Mouse (Mus musculus) frontal cortex, postnatal 25 days (tissue): ENCODE results near the gene Barhl2.

Experiments
- DNase-seq, 2 experiments: peaks; one replicate each; pipeline ENCODE4 v3.0.0; 2022; ENCODE audit warnings: low spot score in 2 of 2

Barhl2 gene

DNA sequence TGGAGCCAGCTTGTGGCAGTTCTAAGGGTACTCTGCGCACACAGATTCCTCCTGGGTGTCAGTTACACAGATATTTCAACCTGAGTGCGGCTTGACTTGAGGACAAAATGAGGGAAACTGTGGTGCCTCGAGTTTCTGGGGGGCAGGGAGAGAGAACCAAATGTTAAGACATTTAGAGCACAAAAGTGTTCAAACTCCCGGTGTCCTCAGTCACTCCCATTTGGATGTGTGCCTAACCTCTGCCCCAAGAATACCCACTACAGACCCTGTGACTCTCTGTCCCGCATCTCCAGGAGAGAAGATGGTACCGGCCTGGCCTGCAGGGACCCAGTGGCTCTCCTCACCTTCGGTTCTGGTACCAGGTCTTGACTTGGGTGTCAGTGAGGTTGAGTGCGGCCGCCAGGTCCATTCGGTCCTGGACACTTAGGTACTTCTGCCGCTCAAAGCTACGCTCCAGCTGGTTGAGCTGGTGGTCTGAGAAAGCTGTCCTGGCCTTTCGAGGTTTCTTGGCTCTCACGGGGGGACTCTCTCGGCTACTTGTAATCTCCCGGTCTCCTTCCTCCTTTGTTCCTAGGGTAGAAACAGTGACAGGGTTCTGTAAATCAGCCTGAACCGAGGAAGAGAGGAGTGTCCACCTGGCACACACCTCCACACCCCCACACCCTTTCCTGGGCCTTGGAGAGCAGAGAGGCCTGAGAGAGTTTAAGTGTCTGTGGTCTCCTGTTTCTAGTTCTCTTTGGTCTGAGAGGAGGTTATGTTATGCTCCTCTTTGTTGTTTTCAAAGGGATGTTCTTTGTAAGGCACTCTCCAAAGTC is 2.7 kb downstream of the Barhl2 start:
- DNase-seq: no peak

DNA sequence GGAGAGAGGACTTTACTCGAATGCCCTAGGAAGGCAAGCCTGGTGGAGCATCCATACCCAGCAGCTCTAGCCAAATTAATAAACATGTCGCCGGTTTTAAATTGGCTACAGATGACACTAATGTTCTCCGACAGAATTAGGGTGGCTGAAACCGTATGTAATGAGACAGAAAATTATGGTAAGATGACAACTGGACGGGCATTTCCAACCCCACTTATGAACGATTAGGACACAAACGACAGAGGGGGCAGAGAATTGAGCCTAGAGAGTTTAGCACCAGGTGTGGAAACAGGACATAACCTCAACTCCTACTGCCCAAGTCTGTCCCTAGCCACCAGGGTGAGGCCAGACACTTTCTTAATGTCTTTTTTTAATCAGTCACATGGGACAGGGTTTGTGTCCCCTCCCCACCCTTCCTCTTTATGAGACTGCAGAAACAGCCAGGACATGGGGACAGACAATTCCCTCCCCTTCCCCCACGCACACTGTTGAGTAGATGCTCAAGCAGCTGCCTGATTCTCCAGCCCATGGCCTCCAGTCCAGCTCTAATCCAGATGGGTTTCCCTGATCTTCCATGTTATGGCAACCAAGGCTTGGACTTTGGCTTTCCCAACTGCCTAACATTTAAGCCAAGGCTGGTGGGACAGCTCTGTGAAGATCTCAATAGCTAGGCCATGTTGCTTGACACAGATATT is 3.4 kb downstream of the Barhl2 start:
- DNase-seq: no peak

DNA sequence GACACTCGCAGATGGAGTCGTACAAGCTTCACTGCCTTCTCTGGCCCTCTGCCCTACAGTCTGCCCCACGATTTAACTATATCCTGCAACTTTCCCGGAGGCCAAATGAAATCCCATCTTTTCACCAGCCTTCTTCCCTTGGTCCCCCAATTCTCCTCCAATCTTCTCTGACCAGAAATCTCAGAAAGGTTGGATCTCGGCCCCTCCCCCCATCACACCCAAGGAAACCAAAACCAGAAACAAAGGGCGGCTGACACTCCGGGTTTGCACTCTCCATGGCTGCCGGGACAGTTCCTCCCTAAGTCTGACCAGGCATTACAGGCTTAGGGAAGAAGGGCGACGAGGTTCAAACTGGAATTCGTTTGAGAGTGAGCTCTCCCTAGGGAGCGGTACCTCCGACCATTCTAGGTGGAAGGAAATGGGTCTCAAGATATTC is 4.1 kb downstream of the Barhl2 start:
- no peak for DNase-seq

DNA sequence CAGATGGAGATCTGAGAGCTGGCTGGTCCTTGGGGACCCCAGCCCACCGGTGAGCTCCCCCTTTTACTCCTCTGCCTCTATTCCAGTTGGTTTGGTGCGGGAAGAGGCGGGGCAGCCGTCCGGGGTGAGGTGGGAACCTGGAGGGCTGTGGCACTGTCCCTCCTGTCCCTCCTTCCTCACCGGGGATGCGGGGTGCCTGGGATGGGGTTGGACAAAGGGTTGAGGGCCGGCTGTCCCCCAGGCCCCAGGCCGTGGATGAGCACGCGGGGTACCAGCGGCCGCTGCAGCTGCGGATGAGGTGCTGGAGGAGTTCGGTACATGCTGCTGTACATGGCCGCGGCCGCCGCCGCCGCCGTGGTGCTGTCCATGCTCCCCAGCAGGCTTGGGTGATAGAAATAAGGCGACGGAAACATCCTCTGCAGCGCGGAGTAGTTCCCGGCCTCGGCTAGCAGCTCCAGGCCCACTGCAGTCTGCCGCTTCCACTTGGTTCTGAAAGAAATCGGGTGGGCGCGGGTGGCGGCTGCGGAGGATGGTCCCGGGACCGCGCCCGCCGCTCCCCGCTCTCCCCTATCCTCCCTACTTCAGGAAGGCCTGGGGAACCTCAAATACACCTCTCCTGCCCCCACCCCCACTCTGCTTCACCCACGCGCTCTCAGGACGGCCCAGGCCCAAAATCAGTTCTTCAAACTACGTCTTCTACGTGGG is 4.6 kb downstream of the Barhl2 start:
- DNase-seq: no peak

DNA sequence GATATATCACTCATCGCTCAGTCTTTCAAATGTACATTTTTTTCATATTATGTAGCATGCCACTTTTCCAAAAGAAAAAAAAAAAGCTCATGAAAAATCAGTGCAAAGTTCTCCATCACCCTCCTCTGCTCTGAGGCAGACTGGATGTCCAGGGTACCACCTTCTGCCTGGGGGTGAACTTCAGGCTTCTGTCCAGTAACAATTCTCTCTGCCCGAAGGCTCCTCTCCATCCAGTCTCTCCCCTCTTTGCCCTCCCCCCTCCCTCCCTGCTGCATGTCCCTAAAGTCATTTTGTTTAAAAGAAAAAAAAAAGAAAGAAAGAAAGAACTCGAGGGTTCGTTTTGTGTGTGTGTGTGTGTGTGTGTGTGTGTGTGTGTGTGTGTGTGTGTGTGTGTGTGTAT is 5.3 kb downstream of the Barhl2 start:
- DNase-seq: no peak

DNA sequence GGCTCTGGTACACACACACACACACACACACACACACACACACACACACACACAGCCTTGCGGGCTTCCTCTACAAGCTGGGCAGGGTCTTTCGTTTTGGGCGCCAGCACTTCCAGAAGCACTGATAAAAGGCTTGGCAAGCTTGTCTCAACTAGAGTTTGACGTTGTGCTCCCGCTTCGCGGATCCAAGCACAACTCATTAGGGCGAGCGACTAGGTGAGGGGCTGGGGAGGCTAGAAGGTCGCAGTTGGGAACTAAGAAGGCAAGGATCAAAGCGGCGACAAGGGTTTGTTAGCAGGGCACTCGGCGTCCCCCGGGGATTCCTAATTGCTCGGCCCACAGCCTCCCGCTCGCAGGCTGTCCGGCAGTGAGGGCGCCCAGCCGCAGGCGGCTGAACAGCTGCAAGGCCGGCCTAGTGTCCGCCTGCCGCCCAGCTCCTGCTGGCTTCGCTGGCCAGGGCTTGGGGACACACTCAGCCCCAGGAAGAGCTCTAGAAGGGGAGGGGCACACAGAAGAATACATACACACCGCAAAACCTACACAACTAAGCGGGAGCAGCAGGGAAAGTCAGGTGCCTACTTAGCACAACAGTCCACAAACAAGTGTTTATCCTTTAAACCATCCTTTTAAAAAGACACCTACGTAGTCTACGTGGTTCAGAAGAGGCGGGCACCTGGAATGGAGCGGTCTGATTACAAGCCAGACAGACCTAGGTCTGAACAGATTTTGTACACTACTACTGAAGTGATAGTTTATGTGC is 6.1 kb downstream of the Barhl2 start:
- no peak for DNase-seq

DNA sequence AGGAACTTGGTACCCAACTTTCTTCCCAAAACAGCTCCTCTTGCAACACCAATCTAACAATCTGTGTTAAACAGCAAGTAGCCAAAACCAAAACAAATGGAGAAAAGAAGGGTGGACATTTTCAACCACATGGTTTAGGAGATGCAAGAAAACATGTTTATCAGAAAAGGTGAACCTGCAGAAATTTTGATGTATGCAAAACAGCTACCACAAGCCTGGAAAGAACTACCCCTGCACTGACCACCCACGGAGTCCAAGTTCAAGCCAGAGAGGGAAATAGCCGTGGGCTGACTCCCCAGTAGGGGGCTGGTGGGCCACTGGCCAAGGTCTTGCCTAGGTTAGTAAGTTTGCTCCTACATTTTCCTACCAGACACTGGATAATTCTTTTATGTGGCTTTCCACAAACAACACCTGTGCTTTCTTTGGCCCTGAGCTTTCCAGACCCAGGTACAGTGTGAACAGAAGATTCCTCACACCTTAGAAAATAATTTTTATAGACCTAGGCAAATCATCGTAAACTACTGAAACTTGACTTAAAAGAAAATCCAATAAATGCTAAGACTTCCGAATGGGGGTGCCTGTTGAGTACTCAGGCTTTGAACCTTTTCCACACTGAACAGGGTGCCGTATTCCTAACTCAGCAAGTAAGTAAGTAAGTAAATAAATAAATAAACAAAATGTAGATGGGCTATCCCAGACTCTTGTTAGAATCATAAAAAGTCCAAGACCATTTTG is 7.4 kb downstream of the Barhl2 start:
- DNase-seq: no peak

DNA sequence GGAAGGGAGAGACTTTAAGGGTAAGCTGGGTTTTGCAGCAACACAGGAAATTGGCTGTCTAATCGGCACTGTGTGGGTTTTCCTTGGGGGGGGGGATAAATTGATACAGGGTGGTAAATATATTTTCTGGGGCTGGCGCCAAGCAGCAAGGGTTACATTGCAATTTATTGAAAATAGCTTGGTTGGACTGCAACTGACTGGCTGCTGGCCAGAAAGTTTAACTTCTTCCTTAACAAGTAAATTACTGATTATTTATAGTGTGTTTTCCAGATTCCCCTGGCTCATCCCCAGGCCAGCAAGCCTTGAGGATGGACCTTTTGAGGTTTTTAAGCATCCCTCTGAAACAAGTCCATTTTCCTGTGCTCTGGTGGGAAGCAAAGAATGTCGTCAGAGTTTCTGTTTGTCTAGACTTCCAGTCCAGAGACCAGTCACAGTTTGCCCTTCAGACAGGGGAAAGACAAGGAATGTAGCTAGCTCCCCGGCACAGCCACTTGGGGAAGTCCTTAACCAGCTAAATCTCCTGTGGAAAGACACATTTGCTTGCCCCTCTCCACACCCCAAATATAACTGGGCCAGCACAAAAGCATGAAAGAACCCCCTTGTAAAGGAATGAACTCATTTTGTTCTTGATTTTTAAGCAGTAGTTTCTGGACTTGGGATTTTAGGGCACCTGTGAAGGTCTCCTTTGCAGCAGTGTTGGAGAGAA is 8.1 kb downstream of the Barhl2 start:
- DNase-seq: no peak

DNA sequence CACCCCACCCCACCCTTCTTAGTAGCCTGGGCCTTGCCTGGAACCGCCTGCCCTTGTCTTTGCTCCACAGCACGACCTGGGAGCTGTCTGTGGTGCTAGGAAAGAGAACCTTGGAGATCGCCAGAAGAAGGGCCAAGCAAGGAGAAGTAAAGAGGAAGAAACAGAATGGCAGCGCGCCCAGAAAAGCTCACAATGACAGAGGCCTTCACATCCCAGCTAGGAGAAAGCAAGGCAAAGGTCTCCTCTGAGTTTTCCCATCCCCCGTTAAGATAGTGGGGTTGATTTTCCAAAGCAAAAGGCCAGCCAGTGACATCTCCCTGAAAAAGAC is 9.2 kb downstream of the Barhl2 start:
- no peak for DNase-seq

DNA sequence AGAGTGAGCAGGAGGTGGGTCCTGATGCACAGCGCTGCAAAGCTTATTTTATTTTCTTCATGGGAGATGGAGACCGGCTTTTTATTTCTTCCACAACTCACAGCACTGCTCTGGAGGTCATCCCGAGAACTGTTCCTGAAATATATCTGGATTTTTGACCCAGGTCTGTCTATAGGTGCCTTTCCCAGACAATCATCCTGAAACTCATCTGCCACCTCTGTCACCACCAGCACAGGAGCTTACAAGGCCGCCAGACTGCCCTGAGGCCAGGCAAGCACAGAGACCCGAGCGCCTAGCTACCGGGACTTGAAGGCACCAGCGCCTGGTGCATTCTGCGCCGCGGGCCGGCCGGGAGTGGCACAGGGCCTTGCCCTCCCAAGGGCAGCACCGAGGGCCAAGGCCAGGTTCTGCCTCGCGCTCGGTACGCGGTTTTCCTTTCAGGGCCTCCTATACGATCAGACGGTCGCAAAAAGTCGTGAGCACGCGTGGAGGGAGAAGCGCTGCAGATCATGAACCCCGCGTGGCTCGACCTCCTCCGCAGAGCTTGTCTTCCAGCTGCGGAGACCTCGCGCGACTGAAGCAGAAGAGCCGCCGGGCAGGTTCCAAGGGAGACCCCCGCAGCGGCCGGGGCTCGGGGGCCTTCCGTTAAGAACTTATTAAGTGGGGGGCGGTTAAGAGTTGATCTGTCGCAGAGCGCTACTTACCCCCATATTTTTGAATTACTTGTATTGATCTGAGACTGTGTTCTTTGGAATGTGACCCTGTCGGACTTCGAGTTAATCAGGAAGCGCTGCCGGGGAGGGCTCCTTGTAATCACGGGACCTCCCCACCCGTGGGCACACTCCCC is 9.8 kb downstream of the Barhl2 start:
- no peak for DNase-seq

DNA sequence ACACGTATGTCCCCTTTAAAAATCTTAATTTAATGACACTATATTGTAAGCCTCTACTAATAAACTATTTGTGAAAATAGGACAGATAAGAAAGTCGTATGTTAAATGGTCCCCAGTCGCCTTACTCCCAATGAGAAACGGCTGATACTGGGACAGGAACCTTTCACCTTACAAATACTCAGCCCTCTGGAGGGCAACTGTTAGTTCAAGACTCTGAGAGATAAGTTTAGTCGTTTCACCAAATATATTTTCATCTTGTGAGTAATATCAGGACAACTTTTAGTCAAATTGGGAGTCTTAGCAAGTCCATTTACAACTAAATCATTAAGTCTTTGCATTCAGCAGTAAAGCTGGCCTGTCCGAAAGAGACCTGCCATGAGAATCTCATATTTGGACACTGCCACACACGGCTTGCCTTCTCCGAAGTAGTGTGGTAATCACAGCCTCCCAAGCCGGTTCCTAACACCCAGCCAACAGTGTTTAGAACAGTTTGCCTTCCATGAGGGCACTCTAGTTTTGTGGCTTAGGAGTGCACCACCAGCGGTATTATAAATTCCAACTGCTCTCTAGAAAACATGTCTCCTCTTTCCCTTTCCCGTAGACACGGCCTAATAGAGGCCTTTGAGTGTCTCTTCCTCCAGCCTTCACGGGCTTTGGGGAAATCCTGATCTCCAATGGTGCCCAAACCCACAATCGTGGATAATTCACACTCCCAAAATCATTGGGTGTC is 10.7 kb downstream of the Barhl2 start:
- DNase-seq: no peak

DNA sequence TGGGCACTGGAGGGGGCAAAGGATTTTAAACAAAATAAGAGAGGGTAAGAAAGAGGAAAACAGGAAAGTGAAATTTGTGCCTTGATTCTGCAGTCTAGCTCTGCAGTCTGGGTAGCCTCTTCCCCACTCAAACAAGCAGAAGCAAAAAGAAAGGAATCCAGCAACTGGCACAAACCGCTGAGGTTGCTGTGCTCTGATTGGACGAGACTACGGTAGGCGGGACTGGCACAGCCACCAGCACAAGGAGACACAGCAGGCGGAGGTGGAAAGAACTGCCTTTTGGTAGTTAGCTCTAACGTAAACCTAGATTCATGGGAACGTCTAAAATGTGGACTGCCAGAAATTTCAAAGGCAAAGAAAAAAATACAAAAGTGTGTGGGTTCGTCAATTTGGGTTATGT is 11.4 kb downstream of the Barhl2 start:
- DNase-seq: no peak

DNA sequence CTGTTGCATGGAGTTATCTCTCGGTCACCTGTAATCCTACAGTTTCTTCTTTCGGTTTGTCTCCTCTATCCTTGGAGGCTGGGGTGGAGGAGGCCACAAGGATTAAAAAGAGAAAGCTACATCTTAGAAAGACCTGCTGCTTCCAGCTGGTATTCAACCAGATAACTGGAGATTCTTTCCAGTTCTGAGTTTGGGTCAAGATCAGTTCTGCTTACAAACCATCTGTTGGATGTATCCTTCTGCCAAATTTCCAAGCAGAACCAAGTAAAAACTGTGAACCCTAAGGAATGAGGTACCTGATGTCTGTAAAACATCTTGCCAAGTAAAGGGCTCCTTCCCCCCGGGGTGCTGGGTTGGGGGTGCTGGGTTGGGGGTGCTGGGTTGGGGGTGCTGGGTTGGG is 12.3 kb downstream of the Barhl2 start:
- no peak for DNase-seq

DNA sequence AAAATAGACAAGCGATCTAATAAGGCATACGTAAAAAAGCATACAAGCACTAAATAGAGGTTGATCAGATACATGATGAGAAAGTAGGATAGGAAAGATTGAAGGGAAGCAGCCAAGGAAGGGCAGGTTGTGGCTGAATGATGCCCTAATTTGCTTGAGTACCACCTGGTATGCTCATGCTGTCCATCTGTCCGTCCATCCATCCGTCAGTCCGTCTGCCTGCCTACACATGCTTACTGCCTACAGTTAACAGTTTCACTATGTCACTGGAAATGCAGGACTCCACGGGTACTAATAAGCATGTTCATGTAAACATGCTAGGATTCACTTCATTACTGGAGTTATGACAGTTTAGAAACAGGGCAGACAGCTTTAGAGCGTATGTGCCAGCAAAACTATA is 19.1 kb downstream of the Barhl2 start:
- DNase-seq: no peak

DNA sequence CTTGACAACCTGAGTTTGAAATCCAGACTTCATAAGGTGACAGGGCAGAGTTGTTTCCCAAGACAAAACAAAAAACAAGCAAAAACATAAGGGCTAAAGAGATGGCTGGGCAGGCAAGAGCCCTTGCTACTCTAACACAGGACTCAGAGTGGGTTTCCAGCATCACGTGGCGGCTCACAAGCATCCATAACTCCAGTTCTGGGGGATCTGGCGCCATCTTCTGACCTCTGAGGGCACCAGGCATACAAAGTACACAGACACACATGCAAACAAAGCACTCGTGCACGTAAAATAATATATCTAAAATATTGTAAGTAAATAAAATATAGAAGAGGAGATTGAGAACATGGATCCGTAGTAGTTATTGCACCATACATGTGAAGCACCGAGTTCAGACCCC is 31.9 kb downstream of the Barhl2 start:
- DNase-seq: no peak

DNA sequence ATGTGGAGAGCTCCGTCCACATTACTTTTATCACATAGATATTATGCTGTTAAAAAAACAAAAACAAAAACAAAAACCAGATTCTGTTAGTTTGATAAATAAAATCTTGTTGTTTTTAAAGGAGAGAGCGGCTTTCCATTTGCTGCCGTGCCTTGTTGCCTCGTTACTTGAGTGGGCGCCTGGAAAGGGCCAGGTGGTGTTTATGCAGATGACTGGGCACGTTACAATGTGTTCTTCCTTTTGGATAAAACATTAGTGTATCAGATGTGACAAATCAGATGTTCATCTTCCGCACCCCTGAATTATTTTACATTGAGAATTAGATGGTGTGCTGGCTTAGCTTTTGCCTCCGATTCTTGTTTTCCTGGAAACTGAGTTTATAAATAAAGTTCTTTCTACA is 37.1 kb downstream of the Barhl2 start:
- no peak for DNase-seq

DNA sequence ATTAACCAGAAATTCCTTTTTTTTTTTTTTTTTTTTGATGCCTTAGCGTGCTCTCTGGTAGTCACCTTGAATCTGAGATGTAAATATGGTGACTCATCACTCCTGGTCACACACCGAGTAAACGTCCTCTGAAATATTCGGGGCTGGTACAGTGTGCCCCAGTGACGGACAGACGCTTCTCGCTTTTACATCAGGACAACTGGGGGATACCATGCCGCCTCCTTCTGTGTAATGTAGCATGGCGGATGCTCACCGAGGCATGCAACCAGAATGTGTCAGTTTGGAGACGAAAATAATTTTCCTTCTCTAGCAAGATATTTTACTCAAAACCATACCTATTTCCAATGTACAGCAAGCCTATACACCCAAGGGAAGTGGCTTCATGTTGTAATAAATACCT is 37.6 kb downstream of the Barhl2 start:
- DNase-seq: no peak

DNA sequence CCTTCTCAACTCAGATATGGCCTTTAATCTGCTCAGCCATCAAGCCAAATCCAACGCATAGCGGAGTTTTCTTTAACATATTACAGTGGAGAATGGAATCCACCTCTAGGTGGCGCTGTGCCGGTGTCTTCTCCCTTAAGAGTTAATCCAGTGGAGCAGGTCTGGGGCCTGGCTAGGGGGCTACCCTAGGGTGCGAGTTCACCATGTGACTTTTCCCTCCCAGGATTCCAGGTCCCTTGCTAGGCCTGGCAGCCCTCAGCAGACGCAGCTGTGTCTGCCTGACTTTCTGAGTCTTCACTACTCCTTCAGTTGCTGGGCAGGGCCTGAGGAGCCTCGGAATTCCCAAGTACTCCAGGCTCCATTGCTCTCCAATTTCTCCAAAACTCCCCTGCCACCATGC is 40.8 kb downstream of the Barhl2 start:
- DNase-seq: no peak

DNA sequence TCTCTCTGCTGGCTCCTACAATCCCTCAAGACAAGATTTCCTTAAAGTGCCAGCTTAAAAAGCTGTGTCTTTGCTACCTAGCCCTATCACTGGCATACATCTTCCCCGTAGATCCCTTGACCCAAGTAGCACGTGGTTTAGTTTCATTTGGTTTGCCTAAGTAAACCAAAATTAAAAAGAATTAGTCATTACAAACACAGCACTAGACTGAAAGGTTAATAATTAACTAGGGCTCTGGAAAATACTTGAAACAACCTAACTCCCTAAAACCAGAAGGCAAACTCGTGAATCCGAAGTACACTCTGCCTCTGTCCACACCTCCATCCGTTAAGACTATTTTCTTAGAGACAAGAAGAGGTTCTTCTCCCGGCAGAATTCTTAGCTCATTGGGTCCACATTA is 41.4 kb downstream of the Barhl2 start:
- no peak for DNase-seq
